Mouse (Mus musculus): ENCODE results near the gene Ralgps1.

- no peak for TF ChIP-seq CTCF (IDR thresholded peaks at IDR 0.05; ENCODE audit: extremely low read depth, insufficient read depth, insufficient read length, insufficient replicate concordance)
- TF ChIP-seq POLR2A (IDR thresholded peaks at IDR 0.05; ENCODE audit: low read depth, low read length) = no peak
Measured at GRCm38 (mm10) chr2:33364656-33365055, 6.6 kb downstream of the Ralgps1 start.

Measured in spleen, adult 2 months (tissue).